Mouse (Mus musculus) G1E (cell line): ENCODE measurements around the gene Glg1. TPM values are rescaled to one million over a fixed set of nuclear protein-coding genes. Genes with fewer than 3 reads are reported as not detected.
"Not testable (repeated sequence)": the region's sequence is repeated elsewhere in the genome, so short reads cannot be mapped to it uniquely, and the experiment has no call there.

Experiments
- ATAC-seq: 2 replicates; pipeline ENCODE4 v1.8.0; 2016; ENCODE audit warnings: mild to moderate bottlenecking; ENCODE audit not compliant: insufficient number of reproducible peaks, poor library complexity, low FRiP score, severe bottlenecking; ENCODE audit errors: extremely low read depth
- DNase-seq: peaks from one replicate; pipeline ENCODE4 v3.0.0; 2012; ENCODE audit warnings: low spot score
- H3K27me3 ChIP-seq: 2 replicates; pipeline ENCODE4 v1.6.1; 2012; ENCODE audit warnings: mild to moderate bottlenecking, low read length, inconsistent platforms; ENCODE audit not compliant: insufficient read depth
- H3K36me3 ChIP-seq: replicated peaks from 2 replicates; pipeline ENCODE3; 2012; ENCODE audit warnings: mild to moderate bottlenecking, inconsistent platforms
- H3K4me1 ChIP-seq: 2 replicates; pipeline ENCODE4 v1.6.1; 2012; ENCODE audit warnings: low read depth, low read length, inconsistent platforms, mixed read lengths; ENCODE audit not compliant: insufficient read depth
- H3K4me3 ChIP-seq: 2 replicates; pipeline ENCODE4 v1.5.1; 2012; ENCODE audit warnings: low read depth, mild to moderate bottlenecking, inconsistent platforms, low read length, moderate library complexity, mixed read lengths
- H3K9me3 ChIP-seq: replicated peaks from 2 replicates; pipeline ENCODE4 v1.6.1; 2012; ENCODE audit warnings: inconsistent platforms
- CTCF ChIP-seq: IDR thresholded peaks from 2 replicates; pipeline ENCODE4 v1.5.1; 2012; ENCODE audit warnings: low read depth, low read length, inconsistent platforms, mixed read lengths
- GATA1 ChIP-seq: IDR thresholded peaks from 2 replicates; pipeline ENCODE4 v1.6.1; 2012; ENCODE audit warnings: borderline replicate concordance, low read length, inconsistent platforms, mixed read lengths
- GATA2 ChIP-seq: IDR thresholded peaks from 2 replicates; pipeline ENCODE4 v1.6.1; 2012; ENCODE audit warnings: low read depth, low read length, inconsistent platforms, borderline replicate concordance
- POLR2AphosphoS5 ChIP-seq: IDR thresholded peaks from 2 replicates; pipeline ENCODE4 v1.6.1; 2012; ENCODE audit warnings: low read depth, low read length, inconsistent platforms; ENCODE audit not compliant: insufficient replicate concordance
- TAL1 ChIP-seq: conservative IDR thresholded peaks from 2 replicates; pipeline ENCODE4 v1.6.1; 2012; ENCODE audit warnings: low read depth, low read length, inconsistent platforms, mixed read lengths
- polyA plus RNA-seq: library from polyadenylated mRNA; stranded (reverse); fragments of >175 nt; gene quantifications from 2 replicates; pipeline ENCODE4 v1.2.3, GENCODE M21; 2012
- total RNA-seq, 2 experiments: library from RNA; stranded (forward) in 1 of 2; stranded (reverse) in 1 of 2; fragments of 200-1000 nt in 1 of 2; fragments of >200 nt in 1 of 2; fragmentation: Nextera tagmentation in 1 of 2; gene quantifications; 2 replicates each; pipeline ENCODE4 v1.2.3; 2014 to 2017

Gene Glg1
- total and polyA plus RNA-seq, 3 experiments, result 12.7 to 71.0 (median 22.7) TPM

DNA sequence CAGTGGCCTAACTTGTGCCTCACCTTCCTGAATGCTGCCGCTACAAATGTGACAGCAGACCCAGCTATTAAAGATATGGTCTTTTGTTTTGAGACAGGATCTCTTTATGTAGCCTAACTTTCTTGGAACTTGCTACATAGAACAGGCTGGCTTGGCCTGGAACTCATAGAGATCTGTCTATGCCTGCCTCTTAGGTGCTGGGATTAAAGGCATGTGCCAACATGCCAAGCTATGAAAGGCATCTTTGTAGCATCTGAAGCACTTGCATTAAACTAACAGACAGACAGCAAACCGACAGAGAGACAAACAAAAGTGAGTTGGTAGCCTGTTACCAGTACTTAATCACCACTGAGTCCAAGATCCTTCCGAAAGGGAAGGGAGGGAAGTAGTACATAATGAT lies 23.1 kb upstream of the Glg1 start:
- H3K27me3 ChIP-seq, result no peaks in the 10 kb centered on the region

DNA sequence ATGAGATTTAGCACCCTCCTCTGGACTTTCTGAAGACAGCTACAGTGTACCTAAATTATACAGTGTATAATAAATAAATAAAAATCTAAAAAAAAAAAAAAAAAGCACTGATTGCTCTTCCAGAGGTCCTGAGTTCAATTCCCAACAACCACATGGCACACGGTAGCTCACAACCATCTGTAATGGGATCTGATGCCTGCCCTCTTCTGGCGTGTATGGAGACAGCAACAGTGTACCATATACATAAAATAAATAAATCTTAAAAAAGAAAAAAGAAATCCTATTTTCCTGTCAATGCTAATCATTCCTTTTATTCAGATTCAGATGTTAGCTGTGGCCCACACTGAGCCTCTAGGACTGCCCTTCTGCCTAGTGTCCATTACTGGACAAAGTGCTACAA lies 9.3 kb upstream of the Glg1 start:
- Histone ChIP-seq H3K4me1 (peaks cover under 1% of the 10 kb centered on the region; the same call in 1 of the 2 replicates), H3K9me3 (peaks cover 14% of the 10 kb centered on the region), H3K36me3 (peaks cover 23% of the 10 kb centered on the region), H3K27me3 (peaks cover 21% of the 10 kb centered on the region), H3K4me3 (no peak overlapping the region)
- no peak for ATAC-seq
- no peak for TF ChIP-seq GATA2
- no peak for DNase-seq

More for the DNA sequence above, 23.1 kb upstream of the Glg1 start:
- DNase-seq (no peak), ATAC-seq (no peak)
- H3K4me1 ChIP-seq, result no peaks in the 10 kb centered on the region
- no peak overlapping the region for H3K4me3 ChIP-seq
- TF ChIP-seq TAL1, result no peak
- TF ChIP-seq GATA2, result no peak
- TF ChIP-seq POLR2AphosphoS5, result no peak
- TF ChIP-seq GATA1, result no peak
- no peak for TF ChIP-seq CTCF
- H3K36me3 ChIP-seq, result peaks cover 92% of the 10 kb centered on the region
- no peaks in the 10 kb centered on the region for H3K9me3 ChIP-seq

DNA sequence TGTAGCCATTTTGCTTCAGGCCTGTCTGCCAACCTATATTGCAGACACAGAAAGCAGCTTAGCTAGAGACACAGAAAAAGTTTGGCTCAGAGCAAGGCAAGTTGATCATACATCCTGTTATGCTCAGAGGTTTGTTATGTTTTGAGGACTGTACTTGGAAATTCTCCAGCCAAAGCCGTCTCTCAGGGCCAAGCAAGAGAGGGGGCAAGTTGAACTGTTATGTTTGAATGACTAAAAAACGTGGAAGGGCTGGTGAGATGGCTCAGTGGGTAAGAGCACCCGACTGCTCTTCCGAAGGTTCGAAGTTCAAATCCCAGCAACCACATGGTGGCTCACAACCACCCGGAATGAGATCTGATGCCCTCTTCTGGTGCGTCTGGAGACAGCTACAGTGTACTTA lies 7.1 kb upstream of the Glg1 start:
- H3K36me3 ChIP-seq, result peaks cover 16% of the 10 kb centered on the region
- H3K4me1 ChIP-seq, result peaks cover 21% of the 10 kb centered on the region
- not testable (repeated sequence) for ATAC-seq, DNase-seq, H3K4me3 ChIP-seq
- H3K27me3 ChIP-seq, result peaks cover 21% of the 10 kb centered on the region
- peaks cover 14% of the 10 kb centered on the region for H3K9me3 ChIP-seq

DNA sequence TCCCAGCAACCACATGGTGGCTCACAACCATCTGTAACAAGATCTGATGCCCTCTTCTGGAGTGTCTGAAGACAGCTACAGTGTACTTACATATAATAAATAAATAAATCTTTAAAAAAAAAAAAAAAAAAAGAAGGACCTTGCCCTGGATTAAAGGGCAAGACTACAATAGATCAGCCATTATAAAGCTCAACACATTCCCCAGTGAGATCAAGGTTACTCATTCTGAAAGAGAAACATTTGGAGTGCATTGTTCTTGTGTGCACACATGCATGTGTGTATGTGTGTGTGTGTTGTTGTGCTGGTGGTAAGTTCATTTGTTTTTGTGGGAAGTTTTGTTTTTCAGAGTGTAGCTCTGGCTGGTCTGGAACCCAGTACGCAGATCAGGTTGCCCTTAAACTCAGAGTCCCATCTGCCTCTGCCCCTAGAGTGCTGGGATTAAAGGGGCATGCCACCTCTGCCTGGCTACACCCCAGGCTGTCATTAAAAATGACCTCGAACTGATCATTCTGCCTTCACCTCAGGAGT lies 5.7 kb upstream of the Glg1 start:
- DNase-seq (no peak), ATAC-seq (no peak)
- peaks cover 14% of the 10 kb centered on the region for H3K9me3 ChIP-seq
- peaks cover 33% of the 10 kb centered on the region for H3K4me1 ChIP-seq
- H3K27me3 ChIP-seq, result peaks cover 25% of the 10 kb centered on the region
- TF ChIP-seq TAL1 (no peak), GATA2 (no peak), GATA1 (no peak), CTCF (no peak), POLR2AphosphoS5 (no peak)
- no peak overlapping the region for H3K4me3 ChIP-seq
- peaks cover 6% of the 10 kb centered on the region for H3K36me3 ChIP-seq

DNA sequence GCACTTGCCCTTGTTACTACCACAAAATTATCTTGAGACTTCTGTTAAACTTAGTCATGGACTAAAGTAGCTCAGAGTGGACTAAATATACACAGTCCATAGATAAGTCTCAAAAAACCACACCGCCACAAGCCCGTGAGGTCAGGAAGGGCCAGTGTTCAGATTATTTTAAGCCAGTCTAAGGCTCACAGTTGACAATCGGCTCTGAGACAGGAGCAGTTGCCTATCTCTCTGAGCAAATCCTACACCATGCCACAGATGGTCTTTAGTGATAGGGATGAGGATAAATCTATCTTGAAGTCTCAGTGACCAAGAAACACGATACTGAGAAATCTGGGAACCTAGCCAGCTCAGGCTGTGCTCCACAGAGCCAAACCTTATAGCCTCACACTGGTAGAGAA lies 3.0 kb upstream of the Glg1 start:
- DNase-seq (peak; percentile 55), ATAC-seq (peak; percentile 88)
- Histone ChIP-seq H3K4me1 (peaks cover 42% of the 10 kb centered on the region), H3K27me3 (peaks cover 22% of the 10 kb centered on the region), H3K4me3 (no peak overlapping the region; the same call in 1 of the 2 replicates), H3K9me3 (peaks cover 11% of the 10 kb centered on the region; the same call in 1 of the 2 replicates), H3K36me3 (no peaks in the 10 kb centered on the region)
- TF ChIP-seq TAL1, result peak; percentile 98
- TF ChIP-seq GATA2, result 0 out of 2 replicates have a peak, but pooled peaks have one; percentile 23
- no peak for TF ChIP-seq GATA1

DNA sequence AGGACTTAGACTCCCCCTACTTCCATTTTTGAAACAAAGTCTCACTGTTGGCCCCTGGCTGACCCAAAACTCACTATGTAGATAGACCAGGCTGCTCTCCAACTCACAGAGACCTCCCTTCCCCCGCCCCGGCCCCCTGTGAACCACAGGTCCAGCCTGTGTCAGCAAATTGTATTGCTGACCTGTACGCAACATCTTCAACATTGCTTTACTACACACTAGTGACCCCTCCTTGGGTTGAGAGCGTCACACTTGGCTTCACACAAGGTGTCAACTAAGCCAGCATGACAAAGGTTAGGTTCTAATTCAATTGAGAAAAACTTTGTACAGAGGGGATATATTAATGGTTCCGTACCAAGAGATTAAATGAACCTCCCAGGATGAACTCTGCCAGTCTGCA lies 1.2 kb upstream of the Glg1 start:
- H3K4me1 ChIP-seq, result peaks cover 45% of the 10 kb centered on the region
- DNase-seq (no peak), ATAC-seq (no peak)
- H3K4me3 ChIP-seq, result peak overlapping the region; percentile 97; the same call in 1 of the 2 replicates
- H3K27me3 ChIP-seq, result peaks cover 10% of the 10 kb centered on the region
- no peak for TF ChIP-seq TAL1
- H3K9me3 ChIP-seq, result no peaks in the 10 kb centered on the region
- H3K36me3 ChIP-seq, result peaks cover 3% of the 10 kb centered on the region

DNA sequence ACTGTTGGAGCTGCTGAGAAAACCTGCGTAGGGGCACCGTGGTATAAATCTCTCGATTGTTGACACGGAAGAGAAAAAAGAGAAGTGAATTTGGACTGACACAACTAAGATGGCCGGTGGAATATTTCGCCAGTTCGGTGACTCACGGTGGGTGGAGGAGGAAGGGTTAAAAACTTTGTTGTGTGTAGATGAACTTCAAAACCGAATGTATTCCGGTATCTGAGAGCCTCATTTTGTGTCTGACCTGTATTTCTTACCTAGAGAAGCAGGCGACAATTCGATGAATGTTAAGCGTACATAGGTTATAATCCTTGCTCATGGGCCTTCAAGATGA lies 359 bp upstream of the Glg1 start:
- no peak for ATAC-seq
- peaks cover 4% of the 10 kb centered on the region for H3K36me3 ChIP-seq
- DNase-seq, result peak; percentile 24
- peaks cover 53% of the 10 kb centered on the region for H3K4me1 ChIP-seq
- TF ChIP-seq CTCF (no peak), GATA1 (no peak), GATA2 (no peak), POLR2AphosphoS5 (no peak), TAL1 (no peak)
- peak overlapping the region; percentile 97 for H3K4me3 ChIP-seq
- no peaks in the 10 kb centered on the region for H3K9me3 ChIP-seq
- H3K27me3 ChIP-seq, result peaks cover 4% of the 10 kb centered on the region

DNA sequence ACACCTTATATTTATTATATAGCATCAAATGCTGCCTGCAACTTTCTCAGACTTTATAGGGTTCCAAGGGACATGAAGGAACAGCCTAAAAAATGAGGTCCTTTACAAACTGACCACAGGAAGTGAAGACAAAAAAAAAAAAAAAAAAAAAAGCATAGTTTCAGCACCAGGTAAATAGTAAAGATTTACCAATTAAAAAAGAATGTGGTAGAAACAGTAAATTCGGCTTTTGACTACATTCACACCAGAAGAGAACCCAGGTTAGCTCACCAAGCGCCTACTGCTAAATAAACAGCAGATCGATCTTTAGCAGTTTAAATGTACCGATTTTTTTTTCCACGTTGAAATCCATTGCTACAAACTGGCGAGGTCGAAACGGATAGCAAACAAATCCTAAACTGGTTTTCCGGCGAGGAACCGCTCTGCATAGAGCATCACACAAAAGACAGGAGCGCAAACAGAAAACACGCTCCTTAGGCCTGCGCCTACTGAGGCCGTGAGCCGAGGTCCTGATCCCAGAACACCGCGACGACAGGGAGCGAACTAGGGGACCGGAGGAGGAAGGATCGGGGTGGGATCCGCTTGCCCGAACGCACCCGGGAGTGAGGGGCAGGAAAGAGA lies 896 bp downstream of the Glg1 start:
- ATAC-seq (no peak), DNase-seq (no peak)
- Histone ChIP-seq H3K9me3 (no peaks in the 10 kb centered on the region), H3K4me1 (peaks cover 52% of the 10 kb centered on the region), H3K36me3 (peaks cover 4% of the 10 kb centered on the region), H3K4me3 (peak overlapping the region; percentile 97), H3K27me3 (peaks cover 4% of the 10 kb centered on the region; the same call in 1 of the 2 replicates)
- TF ChIP-seq TAL1 (no peak), POLR2AphosphoS5 (no peak), CTCF (no peak), GATA2 (no peak), GATA1 (no peak)
